Mouse (Mus musculus): ENCODE results near the gene Rasgrf2.
"Not testable (repeated sequence)": the region's sequence is repeated elsewhere in the genome, so short reads cannot be mapped to it uniquely, and the experiment has no call there.

DNA sequence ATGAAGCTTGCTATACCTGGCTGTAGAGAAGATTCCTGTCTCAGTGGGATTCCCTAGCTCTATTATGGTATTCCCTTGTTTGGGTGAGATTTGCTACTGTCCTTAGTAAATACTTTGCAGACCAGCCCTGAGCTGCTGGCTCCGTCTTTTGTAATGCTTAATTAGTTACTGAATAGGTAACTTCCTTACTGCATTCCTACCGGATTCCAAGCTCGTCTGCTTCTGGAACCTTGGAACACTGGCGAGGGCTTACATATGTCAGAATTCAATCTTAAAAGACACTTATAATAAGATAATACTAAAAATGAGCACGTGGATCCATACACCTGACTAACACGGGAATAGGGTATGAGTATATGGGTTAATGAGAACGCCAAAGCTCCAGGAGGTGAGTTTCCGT is 41.2 kb upstream of the Rasgrf2 start:
- TF ChIP-seq EP300 (IDR thresholded peaks at IDR 0.05; ENCODE audit: low read depth in 1 of 2, low read length in 2 of 2); POLR2A (IDR thresholded peaks at IDR 0.05; ENCODE audit: control insufficient read depth in 1 of 2, insufficient read depth in 1 of 2, low read depth in 1 of 2, low read length in 2 of 2, poor library complexity in 1 of 2); MEF2A (IDR thresholded peaks at IDR 0.05; ENCODE audit: extremely low read depth, insufficient replicate concordance, low read depth, low read length, poor library complexity, severe bottlenecking); MYC (IDR thresholded peaks at IDR 0.05; ENCODE audit: low read depth, low read length); CTCF (IDR thresholded peaks at IDR 0.05 in 2 of 3, conservative IDR thresholded peaks at IDR 0.05 in 1 of 3; ENCODE audit: control insufficient read depth in 1 of 3, insufficient read depth in 1 of 3, low read depth in 2 of 3, low read length in 3 of 3, poor library complexity in 1 of 3, severe bottlenecking in 1 of 3); ZC3H11A (IDR thresholded peaks at IDR 0.05; ENCODE audit: low read depth, low read length): not testable (repeated sequence)
